Mouse (Mus musculus) hematopoietic multipotent progenitor cell, adult 10-12 weeks (in vitro differentiated cells): ENCODE results near the gene 9830107B12Rik. TPM values are rescaled to one million over a fixed set of nuclear protein-coding genes. Genes with fewer than 3 reads are reported as not detected.

Source experiments
- polyA plus RNA-seq: library from polyadenylated mRNA; stranded (reverse); fragments of >175 nt; gene quantifications from 2 replicates; pipeline ENCODE4 v1.2.3, GENCODE M21; 2012; ENCODE audit warnings: low replicate concordance

Gene 9830107B12Rik
- 0.03 and 0.31 TPM in 2 replicates for polyA plus RNA-seq

DNA sequence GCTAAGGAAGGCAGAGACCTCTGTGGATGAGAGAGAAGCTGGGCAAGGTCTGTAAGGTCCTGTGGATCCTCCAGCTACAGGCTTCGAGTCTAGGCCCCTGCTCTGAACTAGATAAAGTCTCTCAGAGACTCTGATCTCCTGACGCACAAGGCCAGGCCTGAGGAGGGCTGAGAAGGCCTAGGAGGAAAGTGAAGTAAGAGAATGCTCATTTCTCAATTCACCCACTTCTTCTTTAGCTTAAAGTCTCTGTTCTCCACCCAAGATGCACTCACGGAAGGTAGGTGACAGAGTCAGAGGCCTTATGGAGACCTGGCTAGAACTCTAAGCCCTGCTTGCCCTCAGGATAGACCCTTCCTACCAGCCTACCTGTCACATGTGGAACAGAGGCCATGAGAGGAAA, at the start of gene 9830107B12Rik:
TSS of gene 9830107B12Rik (minus strand) at position 149 of the 400 bp plus-strand sequence.

DNA sequence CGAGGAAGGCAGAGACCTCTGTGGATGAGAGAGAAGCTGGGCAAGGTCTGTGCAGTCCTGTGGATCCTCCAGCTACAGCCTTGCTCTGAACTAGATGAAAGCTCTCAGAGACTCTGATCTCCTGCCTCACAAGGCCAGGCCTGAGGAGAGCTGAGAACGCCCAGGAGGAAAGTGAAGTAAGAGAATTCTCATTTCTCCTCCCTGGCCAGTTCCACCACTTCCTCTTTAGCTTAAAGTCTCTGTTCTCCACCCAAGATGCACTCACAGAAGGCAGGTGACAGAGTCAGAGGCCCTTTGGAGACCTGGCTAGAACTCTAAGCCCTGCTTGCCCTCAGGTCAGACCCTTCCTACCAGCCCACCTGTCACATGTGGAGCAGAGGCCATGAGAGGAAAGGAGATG, 21.0 kb upstream of the 9830107B12Rik start, which contains the start of gene A530064D06Rik:
TSS of gene A530064D06Rik (minus strand) at position 173 of the 400 bp plus-strand sequence.

DNA sequence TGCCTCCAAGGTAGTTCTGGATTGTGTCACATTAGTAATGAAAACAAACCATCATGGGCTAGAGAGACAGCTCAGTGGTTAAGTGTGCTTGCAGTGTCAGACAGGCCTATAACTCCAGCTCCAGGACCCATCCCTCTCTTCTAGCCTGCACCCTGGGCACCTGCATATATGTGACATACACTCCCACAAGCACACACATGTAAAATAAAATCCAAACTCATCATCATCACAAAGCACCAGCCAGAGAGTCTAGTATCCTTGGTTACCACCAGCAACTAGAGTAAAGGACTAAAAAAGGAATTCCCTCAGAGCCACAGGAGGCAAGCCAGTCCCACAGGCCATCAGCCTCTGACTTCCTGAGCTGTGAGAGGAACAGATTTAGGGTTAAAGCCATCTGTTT, 57.0 kb downstream of the 9830107B12Rik start, which contains the start of gene 1700067P10Rik:
TSS of gene 1700067P10Rik (plus strand) at position 301 of the 400 bp plus-strand sequence.

Other genes with a start within 250 kb of the 9830107B12Rik start
- 166 and 417 TPM in 2 replicates for gene Foxp4, start 221.6 kb downstream of the 9830107B12Rik start, polyA plus RNA-seq
- not detected in 2 replicates for gene 1700122O11Rik, start 108.0 kb downstream of the 9830107B12Rik start, polyA plus RNA-seq
- not detected in 2 replicates for gene 1700067P10Rik, start 56.9 kb downstream of the 9830107B12Rik start, polyA plus RNA-seq
- 0.54 and 0.85 TPM in 2 replicates for gene A530064D06Rik, start 21.0 kb upstream of the 9830107B12Rik start, polyA plus RNA-seq
- gene Trem1, start 86.5 kb upstream of the 9830107B12Rik start, polyA plus RNA-seq = 0.43 and 1.0 TPM in 2 replicates
- 0.75 and 1.8 TPM in 2 replicates for gene Trem3, start 101.5 kb upstream of the 9830107B12Rik start, polyA plus RNA-seq
- 14.8 and 17.4 TPM in 2 replicates for gene Treml4, start 118.0 kb upstream of the 9830107B12Rik start, polyA plus RNA-seq
- 16.1 and 25.4 TPM in 2 replicates for gene Treml2, start 153.2 kb upstream of the 9830107B12Rik start, polyA plus RNA-seq
- gene B430306N03Rik, start 169.9 kb upstream of the 9830107B12Rik start, polyA plus RNA-seq = 4.7 and 8.4 TPM in 2 replicates
- gene Trem2, start 200.1 kb upstream of the 9830107B12Rik start, polyA plus RNA-seq = 1.2 and 3.8 TPM in 2 replicates
- gene Treml1, start 213.6 kb upstream of the 9830107B12Rik start, polyA plus RNA-seq = 1.1 and 1.6 TPM in 2 replicates